Mouse (Mus musculus) gonadal fat pad, adult 2 months (tissue): ENCODE data around the gene Plch1. TPM values are rescaled to one million over a fixed set of nuclear protein-coding genes. Genes with fewer than 3 reads are reported as not detected.

Experiments used
- DNase-seq: peaks from one replicate; pipeline ENCODE4 v3.0.0-alpha.2; 2012; ENCODE audit warnings: low read depth
- polyA plus RNA-seq: library from polyadenylated mRNA; depleted of rRNA; stranded (reverse); fragments of >200 nt; gene quantifications from 2 replicates; pipeline ENCODE4 v1.2.3, GENCODE M21; 2012; rRNA removed

Gene Plch1
- polyA plus RNA-seq, 1 experiment, result 4.4 TPM

GRCm38 (mm10) chr3:63726667-63727342 is 172.5 kb downstream of the Plch1 start:
- no peak for DNase-seq

- DNase-seq, result no peak
Measured at GRCm38 (mm10) chr3:63693694-63694093, 205.6 kb downstream of the Plch1 start.

- DNase-seq, result no peak
Measured at GRCm38 (mm10) chr3:63692727-63693126, 206.5 kb downstream of the Plch1 start.

- DNase-seq, result no peak
Measured at GRCm38 (mm10) chr3:63668779-63669178, 230.5 kb downstream of the Plch1 start.

- no peak for DNase-seq
Measured at GRCm38 (mm10) chr3:63665307-63665706, 234.0 kb downstream of the Plch1 start.

- no peak for DNase-seq
Measured at GRCm38 (mm10) chr3:63664575-63665243, 234.6 kb downstream of the Plch1 start.

Other genes starting within 250 kb of the Plch1 start
- gene E130311K13Rik, start 30.0 kb upstream of the Plch1 start, polyA plus RNA-seq, result 2.4 and 3.9 TPM in 2 replicates
- 29.1 and 36.3 TPM in 2 replicates for gene Slc33a1, start 65.3 kb upstream of the Plch1 start, polyA plus RNA-seq
- 4.8 and 5.6 TPM in 2 replicates for gene Gmps, start 76.6 kb upstream of the Plch1 start, polyA plus RNA-seq
- 0.04 and 0.09 TPM in 2 replicates for gene Vmn2r1, start 182.1 kb upstream of the Plch1 start, polyA plus RNA-seq
- not detected in 2 replicates for gene Vmn2r2, start 242.5 kb upstream of the Plch1 start, polyA plus RNA-seq